Mouse (Mus musculus) ES-Bruce4 (cell line): ENCODE measurements around the gene Zc3h12c. TPM values are rescaled to one million over a fixed set of nuclear protein-coding genes. Genes with fewer than 3 reads are reported as not detected.

ENCODE experiments used
- H3K27ac ChIP-seq: 2 replicates; pipeline ENCODE4 v1.5.1; 2012; ENCODE audit warnings: low read length, inconsistent platforms; ENCODE audit not compliant: insufficient read depth
- H3K27me3 ChIP-seq: 2 replicates; pipeline ENCODE4 v1.6.1; 2012; ENCODE audit warnings: mild to moderate bottlenecking, low read length, inconsistent platforms; ENCODE audit not compliant: control insufficient read depth, poor library complexity, insufficient read depth, severe bottlenecking
- H3K36me3 ChIP-seq: 2 replicates; pipeline ENCODE4 v1.6.1; 2012; ENCODE audit warnings: inconsistent platforms, mild to moderate bottlenecking, low read length, moderate library complexity; ENCODE audit not compliant: control insufficient read depth, poor library complexity, insufficient read depth, severe bottlenecking
- H3K4me1 ChIP-seq: one replicate; pipeline ENCODE4 v1.8.1; 2011; ENCODE audit warnings: low read length; ENCODE audit not compliant: control insufficient read depth, insufficient read depth
- H3K4me3 ChIP-seq: 2 replicates; pipeline ENCODE4 v1.5.1; 2011; ENCODE audit warnings: low read depth, mild to moderate bottlenecking, low read length
- H3K9ac ChIP-seq: 2 replicates; pipeline ENCODE4 v1.6.1; 2012; ENCODE audit warnings: low read depth, mild to moderate bottlenecking, inconsistent platforms; ENCODE audit not compliant: poor library complexity, severe bottlenecking
- H3K9me3 ChIP-seq: replicated peaks from 2 replicates; pipeline ENCODE4 v1.6.1; 2012; ENCODE audit warnings: mild to moderate bottlenecking, low read length, inconsistent platforms; ENCODE audit not compliant: control insufficient read depth, poor library complexity, insufficient read depth, severe bottlenecking
- CTCF ChIP-seq: IDR thresholded peaks from one replicate; pipeline ENCODE4 v1.8.1; 2011; ENCODE audit warnings: low read depth, low read length
- EP300 ChIP-seq: IDR thresholded peaks from 2 replicates; pipeline ENCODE4 v1.6.1; 2011; ENCODE audit warnings: low read depth, low read length; ENCODE audit not compliant: insufficient read depth
- POLR2A ChIP-seq: IDR thresholded peaks from one replicate; pipeline ENCODE4 v1.8.1; 2011; ENCODE audit warnings: low read length; ENCODE audit not compliant: insufficient read depth
- polyA plus RNA-seq: library from polyadenylated mRNA; stranded (reverse); fragments of >200 nt; gene quantifications from 2 replicates; pipeline ENCODE4 v1.2.4, GENCODE M21; 2011; ENCODE audit warnings: low read depth; ENCODE audit not compliant: missing spikeins, insufficient read depth, insufficient read length

Zc3h12c gene
- polyA plus RNA-seq, 1 experiment: 6.5 TPM

DNA sequence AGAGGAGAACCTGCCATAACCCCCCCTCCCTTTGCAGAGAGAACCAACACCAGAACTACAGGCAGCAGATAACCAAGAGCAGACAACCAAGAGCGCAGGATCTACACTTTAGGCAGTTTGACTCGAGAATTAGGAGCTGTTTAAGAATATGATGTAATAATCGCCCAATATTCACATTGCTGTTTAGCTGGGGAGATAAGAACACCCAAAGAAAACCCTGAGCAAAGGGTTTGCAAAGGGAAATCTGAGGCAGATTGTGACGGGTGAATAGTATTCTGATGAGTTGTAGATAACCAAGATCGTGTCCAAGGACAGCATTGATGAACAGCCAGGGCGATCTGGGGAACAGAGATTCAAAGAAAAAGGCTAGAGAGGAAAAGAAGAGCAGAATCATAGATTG is 2.3 kb upstream of the Zc3h12c start:
- Histone ChIP-seq H3K9me3 (no peaks in the 10 kb centered on the region), H3K9ac (no peak overlapping the region), H3K27me3 (no peaks in the 10 kb centered on the region; the same call in 1 of the 2 replicates), H3K36me3 (no peaks in the 10 kb centered on the region), H3K27ac (no peak overlapping the region), H3K4me3 (no peak overlapping the region), H3K4me1 (no peaks in the 10 kb centered on the region)
- no peak for TF ChIP-seq POLR2A

DNA sequence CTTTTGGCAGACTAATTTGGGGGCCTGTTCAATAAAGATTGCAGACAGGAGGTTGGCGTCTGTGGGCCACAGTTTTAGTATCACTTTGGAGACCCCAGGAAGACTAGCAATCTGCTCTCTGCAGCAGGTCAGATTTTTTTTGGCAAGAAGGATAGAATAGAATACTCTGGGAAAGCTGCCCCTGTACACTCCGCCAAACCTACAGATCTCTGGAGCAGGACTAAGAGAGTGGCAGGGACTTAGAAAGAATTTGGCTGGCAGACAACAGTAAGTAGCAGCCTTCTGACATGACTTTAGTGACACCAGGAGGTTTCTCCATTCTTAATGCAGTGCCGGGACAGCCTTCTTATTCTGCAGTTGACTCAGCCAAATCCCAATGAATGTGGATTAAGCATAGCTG is 1.8 kb upstream of the Zc3h12c start:
- H3K9me3 ChIP-seq: no peaks in the 10 kb centered on the region
- no peak for TF ChIP-seq EP300
- no peak for TF ChIP-seq CTCF
- no peak for TF ChIP-seq POLR2A
- H3K27me3 ChIP-seq: no peaks in the 10 kb centered on the region; the same call in 1 of the 2 replicates
- no peak overlapping the region for H3K4me3 ChIP-seq
- H3K9ac ChIP-seq: no peak overlapping the region
- H3K36me3 ChIP-seq: no peaks in the 10 kb centered on the region
- no peak overlapping the region for H3K27ac ChIP-seq
- no peaks in the 10 kb centered on the region for H3K4me1 ChIP-seq

DNA sequence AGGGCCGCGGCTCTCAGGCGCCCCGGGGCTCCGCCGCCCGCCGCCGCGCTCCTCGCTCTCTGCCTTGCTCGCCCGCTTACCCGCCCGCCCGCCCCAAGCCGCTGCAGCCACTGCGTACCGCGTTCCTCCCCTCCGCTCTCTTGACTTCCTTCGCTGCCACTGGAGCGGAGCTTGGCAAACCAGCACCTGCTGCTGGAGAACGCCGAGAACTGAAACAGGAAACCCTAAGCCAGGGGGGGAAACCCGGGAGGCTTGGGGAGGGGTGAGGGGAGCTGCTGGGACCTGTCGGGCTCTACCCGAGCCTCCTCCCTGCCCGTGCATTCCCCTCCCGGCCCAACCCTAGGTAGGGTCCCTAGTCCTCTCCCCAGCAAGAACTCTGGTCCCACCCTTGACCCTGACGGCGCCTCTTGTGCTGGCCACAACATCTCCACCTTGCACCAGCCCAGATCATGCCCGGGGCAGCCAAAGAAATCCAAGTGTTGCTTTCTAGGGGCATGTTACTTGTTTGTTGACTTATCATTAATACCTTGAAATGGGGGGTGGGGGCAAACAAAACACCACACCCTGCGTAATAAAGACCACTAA is 406 bp upstream of the Zc3h12c start:
- H3K27ac ChIP-seq: no peak overlapping the region
- no peaks in the 10 kb centered on the region; the same call in 1 of the 2 replicates for H3K27me3 ChIP-seq
- H3K4me3 ChIP-seq: peak overlapping the region; percentile 51
- no peaks in the 10 kb centered on the region for H3K9me3 ChIP-seq
- no peaks in the 10 kb centered on the region for H3K36me3 ChIP-seq
- H3K9ac ChIP-seq: peak overlapping the region; percentile 83
- no peaks in the 10 kb centered on the region for H3K4me1 ChIP-seq
- TF ChIP-seq EP300 (no peak), POLR2A (no peak)

DNA sequence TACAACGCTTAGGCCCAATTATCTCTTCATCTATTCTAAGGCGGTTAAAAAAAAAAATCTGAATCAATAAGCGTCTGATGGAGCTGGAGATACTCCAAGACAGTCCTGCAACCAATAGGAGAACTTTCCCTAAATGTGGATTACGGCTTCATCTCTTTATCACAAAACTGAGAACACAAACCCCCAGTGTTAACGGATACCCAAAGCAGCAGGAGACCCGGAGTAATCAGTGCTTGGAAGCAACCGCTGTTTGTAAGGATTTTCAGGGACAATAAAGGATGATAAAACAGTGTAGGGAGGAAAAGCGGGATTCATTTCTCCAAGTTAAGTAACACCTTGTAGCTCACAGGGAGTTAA is 888 bp downstream of the Zc3h12c start:
- H3K27me3 ChIP-seq: no peaks in the 10 kb centered on the region; the same call in 1 of the 2 replicates
- peak overlapping the region; percentile 83 for H3K9ac ChIP-seq
- H3K4me3 ChIP-seq: peak overlapping the region; percentile 69
- H3K27ac ChIP-seq: no peak overlapping the region
- TF ChIP-seq POLR2A: no peak
- TF ChIP-seq EP300: no peak
- no peak for TF ChIP-seq CTCF
- no peaks in the 10 kb centered on the region for H3K9me3 ChIP-seq
- H3K4me1 ChIP-seq: no peaks in the 10 kb centered on the region
- H3K36me3 ChIP-seq: no peaks in the 10 kb centered on the region

DNA sequence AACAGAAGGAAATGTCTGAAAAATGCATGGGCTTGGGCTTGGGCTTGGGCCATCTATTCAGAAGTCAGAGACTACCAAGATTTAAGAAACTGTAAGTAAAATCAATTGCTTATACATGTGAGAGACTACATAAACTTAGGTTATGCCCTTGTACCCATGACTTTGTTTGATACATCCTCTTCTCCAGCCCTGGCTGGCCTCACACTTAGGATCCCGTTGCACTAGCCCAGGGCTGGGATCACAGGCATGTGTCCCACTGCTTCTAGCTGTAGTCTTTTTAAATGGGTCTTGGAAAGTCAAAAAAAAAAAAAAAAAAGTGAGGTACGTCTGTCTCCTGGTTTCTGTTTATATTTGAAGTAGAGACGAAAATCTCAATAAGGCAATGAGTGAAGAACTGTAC is 1.3 kb downstream of the Zc3h12c start:
- Histone ChIP-seq H3K9me3 (no peaks in the 10 kb centered on the region), H3K4me3 (no peak overlapping the region), H3K9ac (peak overlapping the region; percentile 83; the same call in 1 of the 2 replicates), H3K4me1 (no peaks in the 10 kb centered on the region), H3K27me3 (no peaks in the 10 kb centered on the region; the same call in 1 of the 2 replicates), H3K27ac (no peak overlapping the region), H3K36me3 (no peaks in the 10 kb centered on the region)
- TF ChIP-seq POLR2A: no peak
- TF ChIP-seq CTCF: no peak
- no peak for TF ChIP-seq EP300

DNA sequence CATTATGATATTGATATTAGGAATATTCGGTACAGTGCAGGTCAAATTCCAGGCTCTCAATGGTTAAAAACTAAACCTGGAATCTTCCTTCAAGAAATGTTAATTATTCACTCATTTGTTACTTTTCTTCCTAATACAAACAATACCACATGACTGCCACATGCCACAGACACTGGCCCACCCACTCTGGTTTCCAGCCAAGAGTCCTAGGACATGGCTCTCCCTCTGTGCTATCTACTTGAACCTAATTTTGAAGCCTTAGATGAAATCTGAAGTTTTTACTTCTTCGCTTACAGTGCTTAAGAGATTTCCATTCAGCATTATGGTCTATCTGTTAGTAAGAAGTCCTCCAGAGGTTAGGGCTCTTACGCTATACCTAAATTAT is 2.7 kb downstream of the Zc3h12c start:
- H3K4me1 ChIP-seq: no peaks in the 10 kb centered on the region
- no peak overlapping the region for H3K4me3 ChIP-seq
- TF ChIP-seq EP300 (no peak), CTCF (no peak), POLR2A (no peak)
- H3K36me3 ChIP-seq: no peaks in the 10 kb centered on the region
- no peaks in the 10 kb centered on the region; the same call in 1 of the 2 replicates for H3K27me3 ChIP-seq
- H3K27ac ChIP-seq: no peak overlapping the region
- H3K9ac ChIP-seq: no peak overlapping the region
- no peaks in the 10 kb centered on the region for H3K9me3 ChIP-seq
